Mouse (Mus musculus) intestine, postnatal 0 days (tissue): Measurements from ENCODE around the gene Rapgef4. TPM values are rescaled to one million over a fixed set of nuclear protein-coding genes. Genes with fewer than 3 reads are reported as not detected.
A peak's percentile ranks its signal among the peaks of the same experiment; 100 is the strongest.

ENCODE experiments used
- ATAC-seq: fragments of 200-750 bp; cut with Nextera tagmentation; 2 replicates; pipeline ENCODE4 v1.8.0; 2017; ENCODE audit warnings: mild to moderate bottlenecking, moderate TSS enrichment, moderate library complexity
- H3K27ac ChIP-seq: fragments of 300-500 bp; sonication (generic); 2 replicates; pipeline ENCODE4 v1.5.1; 2014; ENCODE audit warnings: mild to moderate bottlenecking, low read depth, low read length, moderate library complexity
- H3K27me3 ChIP-seq: fragments of 300-500 bp; sonication (generic); replicated peaks from 2 replicates; pipeline ENCODE4 v1.6.1; 2014; ENCODE audit warnings: low read length, mixed read lengths; ENCODE audit not compliant: control insufficient read depth, insufficient read depth
- H3K36me3 ChIP-seq: fragments of 300-500 bp; sonication (generic); 2 replicates; pipeline ENCODE4 v1.6.1; 2014; ENCODE audit warnings: mild to moderate bottlenecking, moderate library complexity; ENCODE audit not compliant: control insufficient read depth, insufficient read depth
- H3K4me1 ChIP-seq: fragments of 300-500 bp; sonication (generic); replicated peaks from 2 replicates; pipeline ENCODE4 v1.6.1; 2014; ENCODE audit warnings: antibody characterized with exemption, low read length, mixed read lengths; ENCODE audit not compliant: control insufficient read depth, insufficient read depth
- H3K4me2 ChIP-seq: fragments of 300-500 bp; sonication (generic); replicated peaks from 2 replicates; pipeline ENCODE4 v1.6.1; 2014; ENCODE audit warnings: low read depth, mild to moderate bottlenecking, moderate library complexity
- H3K4me3 ChIP-seq: fragments of 300-500 bp; sonication (generic); 2 replicates; pipeline ENCODE4 v1.5.1; 2014; ENCODE audit warnings: low read depth, low read length
- H3K9ac ChIP-seq: fragments of 300-500 bp; sonication (generic); 2 replicates; pipeline ENCODE4 v1.6.1; 2014; ENCODE audit warnings: mild to moderate bottlenecking, low read depth, low read length
- H3K9me3 ChIP-seq: fragments of 300-500 bp; sonication (generic); 2 replicates; pipeline ENCODE4 v1.6.1; 2016; ENCODE audit warnings: mixed run types; ENCODE audit not compliant: control insufficient read depth
- CTCF ChIP-seq: sonication (generic); IDR thresholded peaks from 2 replicates; pipeline ENCODE4 v1.5.1; 2016; ENCODE audit warnings: low read depth, mild to moderate bottlenecking, control low read depth, antibody characterized with exemption, moderate library complexity
- WGBS: fragments of 180-500 bp; shearing (Covaris S2); extraction: QIAGEN DNeasy Blood & Tissue Kit; methylation state at CpG from one replicate; pipeline ENCODE4 v1.1.7; 2014; 5-methylcytosine and 5-hydroxymethylcytosine counted together
- polyA plus RNA-seq: library from polyadenylated mRNA; unstranded; fragments of >200 nt; fragmentation: Nextera tagmentation; extraction: Ambion mirVana; gene quantifications from 2 replicates; pipeline ENCODE4 v1.2.1, GENCODE M21; 2015

The Rapgef4 gene
- polyA plus RNA-seq, 1 experiment from 2014 or later: 2.7 TPM

- ATAC-seq: no peak
- TF ChIP-seq CTCF: no peak
- no peak overlapping the region for H3K27ac ChIP-seq
- no peaks in the 10 kb centered on the region for H3K9me3 ChIP-seq
- H3K4me2 ChIP-seq: no peak overlapping the region
- no peaks in the 10 kb centered on the region for H3K27me3 ChIP-seq
- H3K4me3 ChIP-seq: no peak overlapping the region
- no peak overlapping the region for H3K9ac ChIP-seq
- no peaks in the 10 kb centered on the region for H3K4me1 ChIP-seq
- H3K36me3 ChIP-seq: no peaks in the 10 kb centered on the region
- WGBS: 84% methylated on average over 8 of the region's 8 CpGs
Observed at GRCm38 (mm10) chr2:72039522-72040045, 58.5 kb downstream of the Rapgef4 start.

GRCm38 (mm10) chr2:72041087-72041486, 60.0 kb downstream of the Rapgef4 start:
- WGBS: 88% methylated on average over 6 of the region's 6 CpGs
- H3K27me3 ChIP-seq: no peaks in the 10 kb centered on the region
- H3K9ac ChIP-seq: no peak overlapping the region
- ATAC-seq: no peak
- H3K27ac ChIP-seq: no peak overlapping the region
- H3K4me3 ChIP-seq: no peak overlapping the region
- H3K36me3 ChIP-seq: no peaks in the 10 kb centered on the region
- H3K4me2 ChIP-seq: no peak overlapping the region
- no peak for TF ChIP-seq CTCF
- no peaks in the 10 kb centered on the region for H3K9me3 ChIP-seq
- H3K4me1 ChIP-seq: no peaks in the 10 kb centered on the region

GRCm38 (mm10) chr2:72042093-72042492, 61.1 kb downstream of the Rapgef4 start:
- no peak overlapping the region for H3K4me3 ChIP-seq
- no peaks in the 10 kb centered on the region for H3K27me3 ChIP-seq
- TF ChIP-seq CTCF: peak; percentile 36
- WGBS: 89% methylated on average over 10 of the region's 10 CpGs
- no peak overlapping the region for H3K4me2 ChIP-seq
- no peaks in the 10 kb centered on the region for H3K9me3 ChIP-seq
- no peak overlapping the region for H3K27ac ChIP-seq
- no peak for ATAC-seq
- no peak overlapping the region for H3K9ac ChIP-seq
- no peaks in the 10 kb centered on the region for H3K36me3 ChIP-seq
- no peaks in the 10 kb centered on the region for H3K4me1 ChIP-seq

DNA sequence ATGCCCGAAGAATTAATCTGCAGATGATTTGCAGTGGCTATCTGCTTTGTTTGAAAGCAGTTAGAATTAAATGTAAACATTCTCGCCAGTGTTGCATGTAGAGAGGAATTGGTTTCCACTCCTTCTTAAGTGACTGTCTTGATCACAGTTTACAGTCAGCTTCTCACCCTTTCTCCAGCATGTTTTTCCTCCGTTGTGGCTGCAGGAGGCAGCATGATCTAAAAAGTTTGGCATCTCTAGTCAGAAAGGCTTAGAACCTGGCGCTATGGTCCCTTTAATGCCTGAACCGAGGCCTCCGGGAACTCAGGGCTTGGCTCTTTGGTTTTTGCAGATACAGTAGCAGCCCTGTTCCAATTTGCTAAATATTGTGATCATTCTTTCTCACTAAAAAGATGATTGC, 63.2 kb downstream of the Rapgef4 start:
- Histone ChIP-seq H3K4me1 (no peaks in the 10 kb centered on the region), H3K4me2 (no peak overlapping the region), H3K27me3 (no peaks in the 10 kb centered on the region), H3K4me3 (no peak overlapping the region), H3K27ac (no peak overlapping the region), H3K9ac (no peak overlapping the region), H3K9me3 (no peaks in the 10 kb centered on the region), H3K36me3 (no peaks in the 10 kb centered on the region)
- 40% methylated on average over 6 of the region's 6 CpGs for WGBS
- no peak for ATAC-seq
- TF ChIP-seq CTCF: peak; percentile 66

- Histone ChIP-seq H3K27ac (no peak overlapping the region), H3K4me1 (no peaks in the 10 kb centered on the region), H3K4me3 (no peak overlapping the region), H3K36me3 (no peaks in the 10 kb centered on the region), H3K9ac (no peak overlapping the region), H3K27me3 (no peaks in the 10 kb centered on the region), H3K9me3 (no peaks in the 10 kb centered on the region), H3K4me2 (no peak overlapping the region)
- TF ChIP-seq CTCF: no peak
- 90% methylated on average over 8 of the region's 8 CpGs for WGBS
- no peak for ATAC-seq
Observed at GRCm38 (mm10) chr2:72045024-72045423, 64.0 kb downstream of the Rapgef4 start.

DNA sequence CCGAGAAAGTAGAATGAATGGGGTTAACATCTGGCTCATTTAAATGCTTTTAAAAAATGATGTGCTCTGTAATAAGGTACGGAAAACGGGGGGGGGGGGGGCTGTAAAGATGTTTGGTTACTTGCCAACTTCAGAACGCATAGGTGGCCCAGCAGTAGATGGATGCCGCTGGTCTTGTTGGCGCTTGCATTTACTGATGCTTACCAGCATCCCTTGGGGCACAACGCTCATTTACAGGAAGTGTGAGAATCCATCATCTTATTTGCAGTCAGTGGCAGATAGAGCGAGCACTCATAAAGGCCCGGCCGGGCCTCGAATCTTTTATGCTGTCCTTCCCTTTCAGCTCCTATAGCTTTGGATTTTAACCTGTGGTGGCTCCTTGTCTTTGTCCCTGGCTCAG, 64.6 kb downstream of the Rapgef4 start:
- Histone ChIP-seq H3K4me1 (no peaks in the 10 kb centered on the region), H3K27ac (no peak overlapping the region), H3K9me3 (no peaks in the 10 kb centered on the region), H3K4me2 (no peak overlapping the region), H3K36me3 (no peaks in the 10 kb centered on the region), H3K27me3 (no peaks in the 10 kb centered on the region), H3K4me3 (no peak overlapping the region), H3K9ac (no peak overlapping the region)
- WGBS: 71% methylated on average over 11 of the region's 11 CpGs
- no peak for ATAC-seq
- no peak for TF ChIP-seq CTCF

GRCm38 (mm10) chr2:72050451-72050850, 69.4 kb downstream of the Rapgef4 start:
- ATAC-seq: no peak

More at GRCm38 (mm10) chr2:72050451-72050850, 69.4 kb downstream of the Rapgef4 start:
- 73% methylated on average over 7 of the region's 7 CpGs for WGBS
- Histone ChIP-seq H3K4me1 (no peaks in the 10 kb centered on the region), H3K36me3 (no peaks in the 10 kb centered on the region), H3K4me2 (no peak overlapping the region), H3K27me3 (no peaks in the 10 kb centered on the region), H3K4me3 (no peak overlapping the region), H3K27ac (no peak overlapping the region), H3K9ac (no peak overlapping the region), H3K9me3 (no peaks in the 10 kb centered on the region)
- no peak for TF ChIP-seq CTCF
